Mouse (Mus musculus): Measurements from ENCODE around the gene Prl3b1.

Gene Prl3b1

DNA sequence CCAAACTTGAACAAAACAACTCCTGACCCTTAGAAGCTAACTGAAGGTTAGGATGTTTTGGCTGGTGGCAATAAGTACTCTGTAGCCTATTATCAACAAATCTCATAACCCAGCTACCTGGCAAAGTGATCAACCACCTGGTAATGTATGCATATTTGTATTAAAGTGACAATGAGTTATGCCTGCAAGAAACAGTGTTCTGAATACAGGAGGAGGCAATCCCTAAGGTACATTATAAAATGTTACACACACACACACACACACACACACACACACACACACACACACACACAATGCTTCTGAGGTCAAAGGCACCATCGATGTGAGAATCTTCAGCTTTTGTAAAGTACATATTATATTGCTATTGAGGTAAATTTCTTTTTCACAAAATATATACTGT lies at the start of gene Prl3b1:
TSS of gene Prl3b1 (plus strand) at position 301 of the 400 bp plus-strand sequence.
- DNase-seq (ENCODE audit: low read depth, low spot score) = no peak

DNA sequence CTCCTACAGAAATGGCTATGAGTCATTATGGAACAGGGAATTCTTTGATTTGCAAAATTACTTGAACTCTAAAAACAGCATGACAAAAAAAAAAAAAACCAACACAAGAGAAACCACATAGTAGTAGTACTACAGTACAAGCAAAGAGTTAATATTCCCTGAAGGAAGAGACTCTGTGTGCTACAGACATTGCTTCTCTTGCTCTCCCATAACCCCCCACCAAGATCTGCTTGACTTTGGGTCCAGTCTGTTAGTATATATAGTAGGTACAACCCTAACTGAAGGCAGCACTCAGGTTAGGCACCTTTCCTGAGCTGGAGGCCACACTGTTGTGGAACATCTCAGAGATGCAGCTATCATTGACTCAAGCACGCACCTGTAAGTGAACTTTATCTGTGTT lies 45.3 kb upstream of the Prl3b1 start, which contains the start of gene Prl3c1:
TSS of gene Prl3c1 (plus strand) at position 301 of the 400 bp plus-strand sequence.
- no peak for DNase-seq (ENCODE audit: low read depth, low spot score)

DNA sequence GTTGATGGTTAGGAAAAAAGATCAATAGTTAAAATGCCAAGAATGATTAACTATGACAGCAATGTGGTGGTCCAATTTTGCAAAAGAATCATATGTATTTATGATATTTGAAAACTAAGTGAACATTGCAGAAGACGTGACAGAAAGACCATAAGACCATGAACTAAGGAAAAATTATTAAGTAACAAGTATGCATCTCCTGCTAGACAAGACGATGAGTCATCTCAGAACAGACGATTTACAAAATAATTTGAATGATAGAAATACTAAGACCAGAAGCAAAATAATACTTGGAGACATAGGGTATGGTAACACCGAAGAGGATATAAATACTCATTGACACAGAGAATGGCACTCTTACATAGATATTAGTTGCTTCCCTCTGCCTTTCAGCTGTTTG lies 17.5 kb downstream of the Prl3b1 start, which contains the start of gene Prl3a1:
TSS of gene Prl3a1 (plus strand) at position 301 of the 400 bp plus-strand sequence.
- DNase-seq (ENCODE audit: low read depth, low spot score) = no peak
